Mouse (Mus musculus) gonadal fat pad, adult 2 months (tissue): ENCODE results near the gene Cdh13. TPM values are rescaled to one million over a fixed set of nuclear protein-coding genes. Genes with fewer than 3 reads are reported as not detected.

Experiments
- DNase-seq: peaks from one replicate; pipeline ENCODE4 v3.0.0-alpha.2; 2012; ENCODE audit warnings: low read depth
- polyA plus RNA-seq: library from polyadenylated mRNA; depleted of rRNA; stranded (reverse); fragments of >200 nt; gene quantifications from 2 replicates; pipeline ENCODE4 v1.2.3, GENCODE M21; 2012

Cdh13 gene
- polyA plus RNA-seq, 1 experiment, result 26.9 TPM

DNA sequence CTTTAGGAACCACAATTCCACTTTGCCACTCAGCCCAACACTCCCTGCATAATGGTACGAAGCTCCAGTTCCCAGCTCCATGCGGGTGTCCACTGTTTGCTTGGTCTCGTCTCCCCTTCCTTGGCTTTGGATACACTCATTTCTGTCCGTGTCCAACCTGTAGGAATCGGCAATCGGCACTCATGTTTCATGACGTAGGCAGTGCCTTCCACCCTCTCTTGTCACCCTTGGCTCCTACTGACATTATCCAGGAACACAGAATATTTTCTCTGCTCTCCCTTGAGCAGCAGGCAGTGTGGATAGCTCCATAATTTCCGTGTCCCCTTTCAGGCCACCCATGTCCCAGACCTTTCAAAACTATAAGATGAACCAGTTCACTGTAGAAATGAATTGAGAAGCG, 97.2 kb downstream of the Cdh13 start:
- DNase-seq, result no peak

GRCm38 (mm10) chr8:118381641-118382040, 98.1 kb downstream of the Cdh13 start:
- DNase-seq, result no peak

DNA sequence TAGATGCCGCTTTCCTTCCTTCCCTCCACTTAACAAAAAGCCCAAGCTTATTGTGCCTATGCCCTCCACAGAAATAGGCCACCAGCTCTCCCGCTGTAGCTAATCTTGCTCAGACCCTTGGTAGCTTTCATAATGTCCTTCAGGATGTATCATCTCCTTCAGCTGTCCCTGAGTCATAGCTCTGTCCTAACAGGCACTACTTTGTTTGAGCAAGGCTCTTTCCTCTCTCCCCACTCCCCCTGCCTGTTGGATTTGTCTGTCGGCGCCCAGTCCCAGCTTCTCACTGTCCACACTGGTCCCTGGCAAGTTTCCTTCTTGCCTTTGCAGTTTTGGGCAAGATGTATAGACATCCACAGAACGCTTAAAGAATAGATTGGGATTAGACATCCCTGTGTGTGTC, 100.8 kb downstream of the Cdh13 start:
- DNase-seq, result no peak

GRCm38 (mm10) chr8:118389456-118389855, 105.9 kb downstream of the Cdh13 start:
- no peak for DNase-seq

GRCm38 (mm10) chr8:118393909-118394650, 110.5 kb downstream of the Cdh13 start:
- no peak for DNase-seq

DNA sequence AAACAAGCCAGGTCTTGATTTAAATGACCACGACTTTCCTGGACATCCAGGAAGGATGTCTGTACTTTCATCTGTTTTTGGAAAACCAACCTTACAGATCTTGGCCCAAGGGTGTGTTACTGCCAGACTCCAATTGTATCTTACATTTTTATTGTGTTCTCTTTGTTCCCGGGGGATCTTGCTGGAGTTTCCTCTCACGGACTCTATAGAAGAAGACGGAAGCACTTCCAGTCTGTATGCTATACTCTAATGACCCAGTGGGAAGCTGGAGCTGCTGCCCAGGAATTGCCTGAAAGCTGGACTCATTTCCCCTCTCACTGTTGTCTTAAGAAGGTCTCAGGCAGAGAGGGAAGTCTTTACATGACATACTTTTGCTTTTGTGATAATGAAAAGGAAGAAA, 111.6 kb downstream of the Cdh13 start:
- DNase-seq, result no peak

GRCm38 (mm10) chr8:118404836-118405235, 121.3 kb downstream of the Cdh13 start:
- no peak for DNase-seq

DNA sequence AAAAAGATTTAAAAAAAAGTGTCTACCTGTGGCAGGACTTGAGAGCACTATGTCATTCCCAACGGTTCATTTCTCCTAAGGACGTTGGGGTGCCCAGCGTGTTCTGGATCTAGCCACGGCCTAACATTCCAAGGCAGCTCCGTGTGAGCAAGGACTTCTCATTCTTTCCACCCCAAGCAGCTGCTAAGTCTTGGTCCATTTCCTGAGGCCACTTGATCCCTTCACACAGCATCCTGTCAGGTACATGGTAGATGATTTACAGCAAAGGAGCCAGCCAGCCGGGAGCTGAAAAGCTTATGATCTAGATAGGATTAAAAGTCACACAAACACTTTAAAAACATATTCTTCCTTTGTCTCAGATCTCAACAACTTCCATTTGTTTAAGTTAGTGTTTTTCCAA, 123.8 kb downstream of the Cdh13 start:
- DNase-seq, result no peak

- no peak for DNase-seq
These were observed 125.9 kb downstream of the Cdh13 start for GRCm38 (mm10) chr8:118409396-118409795.

DNA sequence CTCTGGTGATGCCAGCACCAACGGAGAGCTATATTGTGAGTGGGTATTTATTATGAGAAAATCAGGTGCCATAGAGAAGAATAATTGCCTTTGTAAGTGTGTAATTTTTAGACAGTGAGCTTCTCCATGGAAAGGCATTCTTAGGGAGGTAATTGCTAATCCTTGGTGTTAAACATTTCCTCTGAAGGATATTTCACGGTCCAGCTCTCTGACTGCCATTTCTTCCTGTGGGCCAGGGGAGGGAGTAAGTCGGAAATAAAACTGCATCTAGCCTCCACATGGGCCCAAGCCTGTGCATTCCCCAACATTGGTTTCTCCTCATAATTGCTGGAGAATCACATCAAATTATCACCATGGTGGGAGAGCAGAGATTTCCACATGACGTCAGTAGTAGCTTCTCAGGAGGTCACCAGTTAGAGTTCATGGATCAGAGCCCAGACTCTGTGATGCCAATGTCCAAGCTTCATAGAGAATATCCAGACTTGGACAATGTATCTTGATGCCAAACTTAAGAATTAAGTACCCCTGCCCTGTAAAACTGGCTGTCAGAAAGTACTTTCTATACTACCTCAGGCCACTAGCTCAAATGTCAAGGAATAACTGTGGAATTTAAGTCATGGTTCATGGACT, 126.9 kb downstream of the Cdh13 start:
- no peak for DNase-seq

- DNase-seq, result no peak
These were observed 132.1 kb downstream of the Cdh13 start for GRCm38 (mm10) chr8:118415672-118416071.

DNA sequence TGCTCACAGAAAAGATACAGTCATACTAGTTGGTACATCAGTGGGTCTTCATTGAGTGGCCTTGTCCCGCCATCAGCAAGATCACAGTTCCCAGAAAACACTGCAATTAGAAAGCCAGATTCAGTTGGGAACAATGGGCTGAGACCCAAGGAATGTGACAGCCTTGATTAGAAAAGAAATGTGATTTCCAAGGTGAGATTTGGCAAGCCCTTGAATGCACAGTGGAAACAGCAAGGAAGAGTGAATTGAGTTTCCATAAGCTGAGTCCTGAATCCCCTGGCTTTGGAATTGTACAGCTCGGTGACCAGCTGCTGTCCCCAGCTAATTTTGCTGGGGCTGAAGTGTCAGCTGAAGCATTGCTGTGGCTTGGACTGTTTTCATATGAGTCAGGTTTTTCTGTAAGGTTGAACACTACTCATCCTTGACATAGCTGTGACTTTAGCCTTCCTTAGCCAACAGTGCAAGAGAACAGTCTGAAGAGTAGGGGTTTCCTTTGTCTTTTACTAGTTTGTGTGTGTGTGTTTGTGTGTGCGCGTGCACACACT, 133.3 kb downstream of the Cdh13 start:
- no peak for DNase-seq

GRCm38 (mm10) chr8:118422624-118423023, 139.1 kb downstream of the Cdh13 start:
- DNase-seq, result no peak

DNA sequence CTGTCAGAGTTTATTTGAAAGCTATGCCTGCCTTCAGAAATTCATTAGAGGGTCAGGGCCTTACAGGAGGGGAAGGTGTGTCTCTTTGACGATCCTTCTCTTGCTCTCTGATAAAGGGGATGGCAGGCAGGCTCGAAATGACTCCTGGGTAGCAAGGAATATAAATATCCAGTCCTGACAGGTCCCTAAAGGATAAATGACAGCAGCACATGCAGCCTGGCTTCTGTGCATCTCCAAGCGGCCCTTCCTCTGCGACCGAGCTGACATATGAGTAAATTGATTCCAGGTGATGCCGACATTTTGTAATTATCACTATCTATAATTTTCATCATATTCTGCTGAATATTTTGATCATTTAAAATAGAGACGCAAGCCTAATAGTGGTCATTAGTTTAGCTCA, 145.4 kb downstream of the Cdh13 start:
- DNase-seq, result no peak

- DNase-seq, result no peak
These were observed 148.4 kb downstream of the Cdh13 start for GRCm38 (mm10) chr8:118431731-118432440.

- DNase-seq, result no peak
These were observed 150.1 kb downstream of the Cdh13 start for GRCm38 (mm10) chr8:118433553-118434180.

DNA sequence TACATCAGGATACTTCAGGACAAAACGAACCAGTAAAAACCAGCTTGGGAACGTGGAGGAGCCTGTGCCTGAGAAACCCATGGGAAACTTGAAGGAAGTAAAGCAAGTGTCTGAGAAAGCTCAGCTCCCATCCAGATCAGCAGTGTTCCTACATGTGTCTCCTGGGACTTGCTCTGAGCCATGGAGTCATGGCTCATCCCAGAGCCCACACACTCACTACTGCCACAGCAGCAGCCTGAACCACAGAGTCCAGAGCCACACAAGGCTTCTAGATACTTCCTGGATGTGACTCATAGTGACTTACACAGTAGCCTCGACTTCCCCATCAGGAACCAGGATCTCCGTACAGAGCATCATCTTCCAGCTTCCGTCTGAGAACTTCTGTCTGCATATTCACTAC, 153.2 kb downstream of the Cdh13 start:
- no peak for DNase-seq

DNA sequence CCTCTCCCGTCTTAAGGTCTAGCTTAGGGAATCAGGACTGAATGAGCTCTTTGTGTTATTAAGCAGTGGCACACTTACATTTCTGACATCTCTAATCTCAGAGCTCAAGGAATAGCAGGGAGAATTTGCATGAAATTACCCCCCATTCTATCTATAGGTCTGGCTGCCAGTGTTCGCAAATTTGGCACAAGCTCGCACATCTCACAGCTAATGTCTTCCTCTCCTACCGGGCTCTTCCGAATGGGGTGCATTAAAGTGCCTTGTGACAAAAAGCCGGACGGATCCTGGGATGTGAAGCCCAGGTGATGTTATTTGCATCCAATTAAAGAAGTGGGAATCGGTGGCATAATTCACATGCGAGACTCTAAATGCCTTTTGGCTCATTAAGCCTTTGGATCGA, 153.6 kb downstream of the Cdh13 start:
- no peak for DNase-seq

DNA sequence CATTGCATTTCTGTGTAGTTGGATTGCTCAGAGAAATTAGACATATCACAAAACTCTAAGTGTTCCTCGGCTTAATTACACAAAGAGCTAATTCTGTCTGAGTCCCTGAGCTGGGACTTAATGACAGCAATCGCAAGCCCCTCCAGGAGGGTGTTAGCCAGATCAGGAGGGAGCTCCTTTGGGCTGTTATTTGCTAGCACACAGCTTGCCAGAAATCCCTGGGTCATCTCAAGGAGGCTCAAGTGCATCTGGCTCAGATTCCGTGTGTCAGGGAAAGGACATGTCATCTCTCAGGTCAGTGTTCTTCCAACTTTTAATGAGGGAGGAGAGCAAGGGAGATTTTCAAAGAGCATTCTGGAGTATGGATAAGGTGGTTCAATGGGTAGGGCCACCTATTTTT, 154.3 kb downstream of the Cdh13 start:
- DNase-seq, result no peak

GRCm38 (mm10) chr8:118439857-118440256, 156.3 kb downstream of the Cdh13 start:
- no peak for DNase-seq

DNA sequence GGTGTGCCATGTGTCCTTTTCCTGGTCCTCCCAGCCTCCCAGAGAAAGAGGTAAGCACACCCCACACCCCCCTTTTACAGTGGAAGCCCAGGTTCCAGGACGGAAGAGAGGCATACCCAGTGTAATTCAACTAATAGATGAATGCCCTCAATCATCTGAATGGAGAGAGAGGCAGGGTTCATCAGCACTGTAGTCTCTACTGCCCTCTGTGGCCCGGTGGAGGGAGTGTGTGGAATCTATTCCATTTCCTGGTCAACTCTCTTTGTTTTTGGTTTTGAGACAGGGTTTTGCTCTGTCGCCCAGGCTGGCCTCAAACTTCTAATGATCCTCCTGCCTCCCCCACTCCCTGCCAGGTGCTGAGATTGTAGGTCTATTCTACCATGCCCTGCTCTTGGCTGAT, 159.8 kb downstream of the Cdh13 start:
- no peak for DNase-seq

DNA sequence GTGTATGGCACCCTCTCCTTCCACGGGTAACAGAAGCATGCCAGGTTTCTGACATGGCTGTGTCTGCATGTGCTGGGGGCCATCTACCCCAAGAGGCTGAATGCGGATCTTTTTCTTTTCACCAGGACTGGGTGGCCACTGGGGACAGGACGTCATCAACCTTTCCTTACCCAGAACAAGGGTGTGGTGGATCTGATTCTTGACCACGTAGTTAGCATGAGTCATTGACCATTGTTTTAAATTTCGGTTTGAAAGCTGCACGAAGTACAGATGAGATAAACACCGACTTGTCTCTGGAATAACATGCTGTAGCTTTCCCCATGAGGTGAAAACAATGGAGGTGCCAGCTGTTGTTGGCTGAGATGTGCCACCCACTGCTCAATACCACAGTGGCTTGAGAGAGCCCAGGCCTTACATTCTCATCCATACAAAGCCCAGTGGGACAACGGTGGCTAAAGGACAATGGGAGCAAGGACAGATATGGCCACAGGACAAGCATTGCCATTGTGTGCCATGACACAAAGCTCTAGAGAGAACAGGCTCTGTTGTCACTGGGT, 161.2 kb downstream of the Cdh13 start:
- no peak for DNase-seq
